Mouse (Mus musculus): ENCODE data around the gene Defb38. TPM values are rescaled to one million over a fixed set of nuclear protein-coding genes. Genes with fewer than 3 reads are reported as not detected.

Defb38 gene
- 68.5 and 97.3 TPM in 2 replicates for polyA plus RNA-seq (2012; rRNA removed)

DNA sequence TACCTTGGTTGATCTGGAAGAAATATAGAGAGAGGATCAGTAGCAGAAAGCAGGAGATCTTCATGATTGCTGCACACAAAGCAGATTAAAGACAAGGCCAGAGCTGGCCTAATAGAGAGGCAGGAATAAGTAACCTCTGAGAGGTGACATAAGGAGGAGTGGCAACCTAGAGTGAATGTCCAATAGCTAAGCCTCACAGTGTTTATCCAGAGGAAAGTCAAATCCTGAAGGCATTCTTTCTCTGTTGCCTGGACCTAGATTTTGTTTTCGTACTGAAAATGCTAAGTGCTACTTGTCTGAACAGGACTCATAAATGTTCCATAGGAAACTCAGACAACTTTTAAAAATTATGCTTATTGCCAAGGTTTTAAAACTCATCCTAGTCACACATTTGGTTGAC lies at the start of gene Defb38:
TSS of gene Defb38 (minus strand) at position 101 of the 400 bp plus-strand sequence.
- no peak for DNase-seq (ENCODE audit: low read depth)

DNA sequence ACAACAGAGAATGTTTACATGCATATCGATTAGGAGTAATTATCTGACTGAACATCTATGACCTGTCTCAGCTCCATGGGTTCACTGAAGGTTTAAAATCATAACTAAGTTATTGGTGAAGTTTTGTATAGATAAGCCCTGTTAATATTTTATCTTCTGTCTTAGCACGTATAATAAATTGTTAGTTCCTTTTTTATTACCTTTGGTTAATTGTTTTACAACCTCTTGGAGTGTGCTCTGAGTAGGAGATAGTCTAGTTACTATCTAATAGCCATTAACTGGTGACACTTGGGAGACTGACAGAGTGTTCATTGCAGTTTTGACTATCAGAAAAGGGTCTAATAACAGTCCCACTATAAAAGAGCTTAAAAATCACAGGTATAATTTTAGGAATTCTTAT lies 39.6 kb upstream of the Defb38 start:
- DNase-seq (ENCODE audit: low read depth): no peak

DNA sequence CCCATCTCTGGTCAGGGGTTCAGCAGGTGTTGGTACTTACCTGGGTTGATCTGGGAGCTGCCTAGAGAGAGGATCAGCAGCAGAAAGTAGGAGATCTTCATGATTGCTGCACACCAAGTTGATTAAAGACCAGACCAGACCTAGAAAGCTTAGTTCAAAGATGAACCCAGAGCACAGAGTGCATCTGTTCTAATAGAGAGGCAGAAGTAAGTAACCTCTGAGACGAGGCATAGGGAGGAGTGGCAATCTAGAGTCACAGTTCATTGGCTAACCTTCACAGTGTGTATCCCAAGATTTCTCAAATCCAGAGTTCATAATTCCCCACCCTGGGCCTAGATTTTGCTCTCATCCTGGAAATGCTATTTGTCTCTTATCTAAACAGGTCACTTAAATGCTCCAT lies 38.3 kb upstream of the Defb38 start, which contains the start of gene Defb39:
TSS of gene Defb39 (minus strand) at position 101 of the 400 bp plus-strand sequence.
- no peak for DNase-seq (ENCODE audit: low read depth)

DNA sequence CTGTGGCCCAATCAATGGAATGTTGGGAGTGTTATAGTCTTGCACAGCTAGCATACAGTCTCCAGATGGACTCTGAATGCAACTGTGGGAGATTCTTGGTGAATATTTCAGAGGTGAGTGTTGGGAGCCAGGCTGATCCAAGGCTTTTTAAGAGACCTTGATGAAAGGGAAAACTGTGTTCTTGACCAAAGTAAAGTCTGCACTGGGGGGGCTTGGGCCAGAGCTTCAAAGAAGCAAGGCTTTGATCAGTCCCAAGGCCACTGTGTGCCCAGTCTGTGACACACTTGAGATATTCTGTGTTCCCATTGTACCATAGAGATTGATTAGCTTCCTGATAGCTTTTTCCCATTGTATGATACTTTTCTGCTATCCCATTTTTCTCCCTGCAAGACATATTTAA lies 36.5 kb upstream of the Defb38 start:
- DNase-seq (ENCODE audit: low read depth): no peak

DNA sequence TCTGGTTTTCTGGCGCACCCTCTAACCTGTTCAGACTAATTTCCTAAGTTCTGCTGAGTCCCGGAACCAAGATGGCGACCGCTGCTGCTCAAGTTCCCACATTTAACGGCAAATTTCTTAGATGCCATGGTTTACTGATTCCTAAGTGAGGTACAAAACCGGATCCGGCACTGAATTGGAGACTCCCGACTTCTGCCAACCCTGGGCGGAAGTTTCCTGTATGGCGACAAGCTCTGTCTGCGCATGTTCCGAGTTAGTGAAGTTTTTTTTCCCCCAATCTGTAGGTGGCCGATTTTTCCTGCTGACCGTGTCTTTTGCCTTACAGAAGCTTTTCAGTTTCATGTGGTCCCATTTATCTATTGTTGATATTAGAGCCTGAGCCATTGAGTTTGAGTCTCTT lies 18.9 kb upstream of the Defb38 start:
- no peak for DNase-seq (ENCODE audit: low read depth)

Other genes with a start within 250 kb of the Defb38 start
- 70.8 and 445 TPM in 2 replicates for gene Defb40, start 48.3 kb downstream of the Defb38 start, polyA plus RNA-seq (2012; rRNA removed)
- 149 and 300 TPM in 2 replicates for gene Defb37, start 35.5 kb downstream of the Defb38 start, polyA plus RNA-seq (2012; rRNA removed)
- gene Defb39, start 38.2 kb upstream of the Defb38 start, polyA plus RNA-seq (2012; rRNA removed): 44.7 and 50.2 TPM in 2 replicates
- gene Defb12, start 88.3 kb upstream of the Defb38 start, polyA plus RNA-seq (2012; rRNA removed): 293 and 415 TPM in 2 replicates
- not detected in 2 replicates for gene Defb34, start 97.2 kb upstream of the Defb38 start, polyA plus RNA-seq (2012; rRNA removed)
- gene Gm45826, start 114.2 kb upstream of the Defb38 start, polyA plus RNA-seq (2012; rRNA removed): 37.4 and 41.9 TPM in 2 replicates
- not detected in 2 replicates for gene Defb14, start 167.8 kb upstream of the Defb38 start, polyA plus RNA-seq (2012; rRNA removed)
- gene Defb4, start 172.1 kb upstream of the Defb38 start, polyA plus RNA-seq (2012; rRNA removed): not detected in 2 replicates
- 2.1 and 4.8 TPM in 2 replicates for gene Defb6, start 198.9 kb upstream of the Defb38 start, polyA plus RNA-seq (2012; rRNA removed)
- not detected in 2 replicates for gene Defb46, start 213.3 kb upstream of the Defb38 start, polyA plus RNA-seq (2012; rRNA removed)
- gene Defb5, start 221.0 kb upstream of the Defb38 start, polyA plus RNA-seq (2012; rRNA removed): not detected in 2 replicates

Data from gonadal fat pad, adult 2 months (tissue).